Mouse (Mus musculus) embryonic facial prominence, embryonic 13.5 days (tissue): ENCODE measurements around the gene Fam43a. TPM values are rescaled to one million over a fixed set of nuclear protein-coding genes. Genes with fewer than 3 reads are reported as not detected.

ENCODE experiments used
- ATAC-seq: fragments of 200-750 bp; cut with Nextera tagmentation; 2 replicates; pipeline ENCODE4 v1.8.0; 2017; ENCODE audit warnings: low read depth; ENCODE audit not compliant: insufficient number of reproducible peaks, insufficient read depth, low FRiP score, low TSS enrichment
- H3K27ac ChIP-seq: fragments of 300-500 bp; sonication (generic); 2 replicates; pipeline ENCODE4 v1.5.1; 2015; ENCODE audit warnings: moderate library complexity, mild to moderate bottlenecking, inconsistent platforms
- H3K27me3 ChIP-seq: fragments of 300-500 bp; sonication (generic); 2 replicates; pipeline ENCODE4 v1.6.1; 2015; ENCODE audit warnings: mild to moderate bottlenecking, inconsistent platforms
- H3K36me3 ChIP-seq: fragments of 300-500 bp; sonication (generic); 2 replicates; pipeline ENCODE4 v1.6.1; 2015; ENCODE audit warnings: mild to moderate bottlenecking, inconsistent platforms
- H3K4me1 ChIP-seq: fragments of 300-500 bp; sonication (generic); 2 replicates; pipeline ENCODE4 v1.6.1; 2015; ENCODE audit warnings: inconsistent platforms
- H3K4me2 ChIP-seq: fragments of 300-500 bp; sonication (generic); 2 replicates; pipeline ENCODE4 v1.6.1; 2015; ENCODE audit warnings: moderate library complexity, mild to moderate bottlenecking, inconsistent platforms
- H3K4me3 ChIP-seq: fragments of 300-500 bp; sonication (generic); 2 replicates; pipeline ENCODE4 v1.5.1; 2015; ENCODE audit warnings: mild to moderate bottlenecking, inconsistent platforms
- H3K9ac ChIP-seq: fragments of 300-500 bp; sonication (generic); 2 replicates; pipeline ENCODE4 v1.6.1; 2015; ENCODE audit warnings: mild to moderate bottlenecking, inconsistent platforms
- H3K9me3 ChIP-seq: fragments of 300-500 bp; sonication (generic); 2 replicates; pipeline ENCODE4 v1.6.1; 2016; ENCODE audit warnings: inconsistent platforms
- WGBS: fragments of 180-500 bp; shearing (Covaris S2); methylation state at CpG from one replicate; pipeline ENCODE4 v1.1.7; 2015; ENCODE audit warnings: mixed read lengths; 5-methylcytosine and 5-hydroxymethylcytosine counted together
- polyA plus RNA-seq: library from polyadenylated mRNA; unstranded; fragments of >200 nt; fragmentation: Nextera tagmentation; extraction: Ambion mirVana; gene quantifications from 2 replicates; pipeline ENCODE4 v1.2.1, GENCODE M21; 2015

The Fam43a gene
- polyA plus RNA-seq, 1 experiment from 2014 or later: 13.2 TPM

- Histone ChIP-seq H3K4me2 (no peak overlapping the region), H3K27me3 (no peaks in the 10 kb centered on the region), H3K9ac (no peak overlapping the region), H3K4me3 (no peak overlapping the region), H3K9me3 (no peaks in the 10 kb centered on the region), H3K27ac (no peak overlapping the region), H3K4me1 (no peaks in the 10 kb centered on the region), H3K36me3 (peaks cover 95% of the 10 kb centered on the region)
- no peak for ATAC-seq
- WGBS: 87% methylated on average over 7 of the region's 7 CpGs
Observed at GRCm38 (mm10) chr16:30575815-30576214, 23.7 kb upstream of the Fam43a start.

- H3K9me3 ChIP-seq: no peaks in the 10 kb centered on the region
- H3K27me3 ChIP-seq: no peaks in the 10 kb centered on the region
- ATAC-seq: no peak
- no peak overlapping the region for H3K4me3 ChIP-seq
- WGBS: 90% methylated on average over 1 of the region's 1 CpGs
- no peaks in the 10 kb centered on the region for H3K4me1 ChIP-seq
- H3K4me2 ChIP-seq: no peak overlapping the region
- peaks cover 95% of the 10 kb centered on the region for H3K36me3 ChIP-seq
- no peak overlapping the region for H3K9ac ChIP-seq
- H3K27ac ChIP-seq: no peak overlapping the region
Observed at GRCm38 (mm10) chr16:30576392-30576791, 23.1 kb upstream of the Fam43a start.

GRCm38 (mm10) chr16:30580765-30581164 lies 18.8 kb upstream of the Fam43a start:
- Histone ChIP-seq H3K27me3 (no peaks in the 10 kb centered on the region), H3K4me1 (no peaks in the 10 kb centered on the region), H3K9ac (no peak overlapping the region), H3K27ac (no peak overlapping the region), H3K4me3 (no peak overlapping the region), H3K9me3 (no peaks in the 10 kb centered on the region), H3K4me2 (no peak overlapping the region), H3K36me3 (peaks cover 98% of the 10 kb centered on the region)
- 76% methylated on average over 5 of the region's 5 CpGs for WGBS
- no peak for ATAC-seq

- peak overlapping the region; percentile 94 for H3K4me3 ChIP-seq
- H3K9ac ChIP-seq: peak overlapping the region; percentile 86
- no peaks in the 10 kb centered on the region for H3K9me3 ChIP-seq
- 3% methylated on average over 19 of the region's 19 CpGs for WGBS
- H3K4me1 ChIP-seq: peaks cover 8% of the 10 kb centered on the region
- ATAC-seq: 0 out of 2 replicates have a peak, but pooled peaks have one; percentile 8
- H3K36me3 ChIP-seq: peaks cover 38% of the 10 kb centered on the region
- peak overlapping the region; percentile 87 for H3K4me2 ChIP-seq
- H3K27me3 ChIP-seq: no peaks in the 10 kb centered on the region
- peak overlapping the region; percentile 69 for H3K27ac ChIP-seq
Observed at GRCm38 (mm10) chr16:30586935-30587493, 12.5 kb upstream of the Fam43a start.

GRCm38 (mm10) chr16:30587494-30588327 lies 11.8 kb upstream of the Fam43a start, which contains the start of gene Lsg1:
TSS of gene Lsg1 (minus strand) at chr16:30587592.
- ATAC-seq: peak; percentile 85
- Histone ChIP-seq H3K9me3 (no peaks in the 10 kb centered on the region), H3K4me1 (peaks cover 8% of the 10 kb centered on the region), H3K27me3 (no peaks in the 10 kb centered on the region), H3K36me3 (peaks cover 31% of the 10 kb centered on the region), H3K27ac (peak within 1 kb of the TSS; percentile 69), H3K9ac (peak within 1 kb of the TSS; percentile 86), H3K4me2 (peak within 1 kb of the TSS; percentile 87), H3K4me3 (peak within 1 kb of the TSS; percentile 94)
- WGBS: 3% methylated on average over 35 of the region's 35 CpGs

- Histone ChIP-seq H3K27me3 (peaks cover 6% of the 10 kb centered on the region; the same call in 1 of the 2 replicates), H3K36me3 (peaks cover 3% of the 10 kb centered on the region), H3K9me3 (no peaks in the 10 kb centered on the region), H3K4me1 (peaks cover 8% of the 10 kb centered on the region), H3K4me3 (no peak overlapping the region), H3K27ac (no peak overlapping the region), H3K9ac (no peak overlapping the region), H3K4me2 (no peak overlapping the region)
- WGBS: 40% methylated on average over 7 of the region's 7 CpGs
- no peak for ATAC-seq
Observed at GRCm38 (mm10) chr16:30590264-30591209, 9.0 kb upstream of the Fam43a start.

- no peak for ATAC-seq
- 0 out of 2 replicates have a peak, but pooled peaks cover 2% of the 10 kb centered on the region for H3K4me1 ChIP-seq
- no peak overlapping the region for H3K4me3 ChIP-seq
- WGBS: 44% methylated on average over 3 of the region's 3 CpGs
- H3K9ac ChIP-seq: no peak overlapping the region
- H3K36me3 ChIP-seq: no peaks in the 10 kb centered on the region
- H3K9me3 ChIP-seq: no peaks in the 10 kb centered on the region
- no peak overlapping the region for H3K4me2 ChIP-seq
- H3K27ac ChIP-seq: no peak overlapping the region
- peaks cover 17% of the 10 kb centered on the region; the same call in 1 of the 2 replicates for H3K27me3 ChIP-seq
Observed at GRCm38 (mm10) chr16:30591990-30592389, 7.5 kb upstream of the Fam43a start.

- Histone ChIP-seq H3K9me3 (no peaks in the 10 kb centered on the region), H3K27ac (no peak overlapping the region), H3K4me1 (peaks cover 11% of the 10 kb centered on the region), H3K4me3 (no peak overlapping the region), H3K4me2 (no peak overlapping the region), H3K9ac (no peak overlapping the region), H3K36me3 (no peaks in the 10 kb centered on the region), H3K27me3 (peaks cover 39% of the 10 kb centered on the region)
- 44% methylated on average over 3 of the region's 3 CpGs for WGBS
- no peak for ATAC-seq
Observed at GRCm38 (mm10) chr16:30595356-30595755, 4.2 kb upstream of the Fam43a start.

- 67% methylated on average over 14 of the region's 14 CpGs for WGBS
- no peak for ATAC-seq
Observed at GRCm38 (mm10) chr16:30595835-30596557, 3.5 kb upstream of the Fam43a start.

GRCm38 (mm10) chr16:30596959-30597681 lies 2.4 kb upstream of the Fam43a start:
- Histone ChIP-seq H3K4me3 (no peak overlapping the region), H3K4me2 (peak overlapping the region; percentile 41), H3K9ac (0 out of 2 replicates have a peak overlapping the region, but pooled peaks have one; percentile 36), H3K4me1 (peaks cover 29% of the 10 kb centered on the region), H3K9me3 (no peaks in the 10 kb centered on the region), H3K27me3 (peaks cover 56% of the 10 kb centered on the region), H3K27ac (no peak overlapping the region), H3K36me3 (no peaks in the 10 kb centered on the region)
- 12% methylated on average over 16 of the region's 16 CpGs for WGBS
- no peak for ATAC-seq

More at GRCm38 (mm10) chr16:30595835-30596557, 3.5 kb upstream of the Fam43a start:
- no peak overlapping the region for H3K4me3 ChIP-seq
- H3K9me3 ChIP-seq: no peaks in the 10 kb centered on the region
- H3K27me3 ChIP-seq: peaks cover 45% of the 10 kb centered on the region
- H3K4me1 ChIP-seq: peaks cover 18% of the 10 kb centered on the region
- H3K27ac ChIP-seq: no peak overlapping the region
- no peak overlapping the region for H3K9ac ChIP-seq
- H3K36me3 ChIP-seq: no peaks in the 10 kb centered on the region
- no peak overlapping the region for H3K4me2 ChIP-seq
